Mouse (Mus musculus): ENCODE measurements around the gene Rbfox1.

The Rbfox1 gene

DNA sequence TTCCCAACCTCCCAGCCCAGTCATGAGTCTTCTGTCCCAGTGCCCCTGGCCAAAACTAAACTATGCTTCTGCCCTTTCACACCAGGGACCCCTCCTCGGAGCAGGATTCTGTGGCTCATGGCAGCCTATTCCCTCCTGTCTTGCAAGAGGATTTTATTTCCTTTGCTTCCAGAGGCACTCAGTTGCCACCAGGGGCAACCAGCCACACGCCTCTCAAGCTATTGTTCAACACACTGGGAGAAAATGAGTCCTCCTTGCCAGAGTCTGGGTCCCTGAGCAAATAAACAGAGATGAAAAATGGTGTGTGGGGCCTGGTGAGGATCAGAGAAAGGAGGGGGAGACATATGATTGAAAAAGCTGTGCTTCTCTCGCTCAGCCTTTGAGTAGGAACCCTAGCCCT lies 327.8 kb downstream of the Rbfox1 start:
- in situ Hi-C loops (cut with MboI, MseI), result no loop called here

DNA sequence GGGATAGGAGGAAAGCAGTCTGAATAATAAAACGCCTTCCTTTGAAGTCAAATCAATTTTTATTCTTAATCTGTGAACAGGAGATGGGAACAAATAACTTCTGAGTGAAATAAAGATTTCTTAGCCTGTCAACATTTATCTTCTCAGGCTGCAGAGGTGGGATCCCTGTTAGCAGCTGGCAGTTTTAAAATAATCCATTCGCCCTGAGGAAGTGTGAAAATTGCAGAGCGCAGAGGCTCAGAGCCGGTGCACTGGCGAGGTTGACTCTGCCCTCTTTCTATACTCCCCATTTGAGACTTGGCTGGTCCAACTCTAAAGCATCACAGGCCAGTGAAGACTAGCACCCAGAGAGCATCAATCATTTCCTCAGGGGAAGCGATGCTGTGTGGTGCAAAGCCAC lies 342.3 kb downstream of the Rbfox1 start:
- in situ Hi-C loops (cut with MboI, MseI), result no loop called here

DNA sequence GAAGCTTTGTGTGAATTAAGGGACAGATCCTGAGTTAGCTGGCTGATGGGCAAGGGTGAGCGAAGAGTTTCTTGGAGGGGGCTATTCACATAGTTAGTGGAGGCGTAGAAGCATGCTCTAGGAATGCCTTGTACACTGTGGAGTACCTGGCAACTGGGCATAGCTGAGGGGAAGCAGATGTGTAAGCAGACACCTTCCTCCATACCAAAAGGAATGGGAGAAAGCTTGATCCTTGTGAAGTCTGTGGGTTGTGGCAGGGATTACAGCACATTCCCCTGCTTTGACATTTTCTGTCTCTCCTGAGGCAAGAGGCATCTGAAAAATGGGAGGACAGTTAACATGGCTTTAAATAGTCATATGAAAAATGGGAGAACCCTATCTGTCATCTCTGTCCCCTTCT lies 347.8 kb downstream of the Rbfox1 start:
- in situ Hi-C loops (cut with MboI, MseI), result no loop called here

DNA sequence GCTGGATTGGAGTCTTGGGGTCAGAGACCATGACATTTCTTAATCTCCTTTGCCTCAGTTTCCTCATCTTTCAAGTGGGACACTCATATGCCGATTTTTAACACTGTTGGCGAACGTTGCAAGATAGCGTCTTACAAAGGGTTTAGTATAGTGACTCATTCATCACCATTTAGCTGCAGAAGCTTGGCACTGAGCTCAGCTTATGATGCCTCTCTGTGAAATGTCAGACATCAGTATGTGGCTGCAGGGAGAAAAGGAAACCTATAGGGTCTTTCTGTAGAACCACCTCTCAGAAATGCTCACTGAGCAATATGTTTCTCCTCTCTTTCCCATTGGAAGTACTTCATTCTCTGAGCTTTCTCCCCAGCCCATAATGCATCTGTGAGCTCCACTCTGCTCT lies 356.2 kb downstream of the Rbfox1 start:
- in situ Hi-C loops (cut with MboI, MseI), result no loop called here

GRCm38 (mm10) chr16:6242468-6242867 lies 357.3 kb downstream of the Rbfox1 start:
- in situ Hi-C loops (cut with MboI, MseI), result no loop called here

- in situ Hi-C loops (cut with MboI, MseI), result no loop called here
Observed at GRCm38 (mm10) chr16:6247569-6247968, 362.4 kb downstream of the Rbfox1 start.

- in situ Hi-C loops (cut with MboI, MseI), result no loop called here
Observed at GRCm38 (mm10) chr16:6264557-6264956, 379.4 kb downstream of the Rbfox1 start.

DNA sequence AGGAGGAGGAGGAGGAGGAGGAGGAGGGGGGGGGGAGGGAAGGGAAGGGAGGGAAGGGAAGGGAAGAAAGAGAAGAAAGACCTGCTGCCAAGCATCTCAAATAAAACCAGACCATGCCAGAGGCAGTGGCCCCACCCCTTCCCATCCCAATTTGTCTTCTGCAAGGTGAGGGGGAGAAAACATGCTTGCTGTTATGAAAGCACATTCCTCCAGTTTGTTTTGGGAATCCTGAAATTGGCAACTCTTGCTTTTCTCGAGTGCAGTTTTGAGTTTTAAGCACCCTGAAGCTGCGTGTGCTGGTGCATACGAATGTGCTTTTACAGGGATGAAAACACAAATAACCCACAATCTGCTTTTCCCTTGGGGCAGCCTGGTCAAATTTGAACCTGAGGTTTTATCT lies 380.5 kb downstream of the Rbfox1 start:
- in situ Hi-C loops (cut with MboI, MseI), result no loop called here

DNA sequence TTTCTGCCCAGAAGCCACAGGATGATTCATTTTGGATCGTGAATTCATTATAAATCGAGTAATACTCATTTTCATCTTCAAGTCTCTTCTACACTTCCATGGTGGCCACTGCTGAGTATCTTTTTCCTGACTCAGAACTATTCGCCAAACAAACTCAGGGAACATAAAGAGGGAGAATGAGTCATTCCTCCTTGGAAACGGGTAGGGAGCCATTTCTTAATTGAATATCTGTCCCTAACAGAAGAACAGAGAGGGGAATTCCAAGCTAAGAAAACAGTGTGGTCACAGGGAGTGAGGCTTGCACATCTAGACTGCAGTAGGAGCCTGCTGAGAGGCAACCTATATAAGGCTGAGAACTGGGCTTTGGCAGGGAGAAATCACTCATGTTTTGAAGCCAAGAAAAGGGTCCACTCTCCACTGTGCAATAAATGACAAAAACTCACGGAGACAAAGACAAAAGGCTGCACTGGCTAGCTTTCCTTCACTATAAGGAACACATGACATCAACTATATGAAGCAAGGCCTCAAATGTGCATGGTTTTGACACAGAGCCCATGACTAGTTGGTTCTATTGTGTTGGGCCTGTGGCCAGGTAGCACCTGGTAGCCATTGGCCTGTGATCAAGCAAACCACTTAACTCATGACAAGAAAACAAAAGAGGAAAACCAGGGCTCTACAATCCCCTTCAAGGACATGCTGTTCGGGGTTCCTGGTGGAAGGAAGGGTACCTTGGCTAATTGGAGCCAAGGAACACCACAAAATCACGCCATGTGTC lies 386.6 kb downstream of the Rbfox1 start:
- in situ Hi-C loops (cut with MboI, MseI), result no loop called here

GRCm38 (mm10) chr16:6283496-6283895 lies 398.3 kb downstream of the Rbfox1 start:
- in situ Hi-C loops (cut with MboI, MseI), result no loop called here

DNA sequence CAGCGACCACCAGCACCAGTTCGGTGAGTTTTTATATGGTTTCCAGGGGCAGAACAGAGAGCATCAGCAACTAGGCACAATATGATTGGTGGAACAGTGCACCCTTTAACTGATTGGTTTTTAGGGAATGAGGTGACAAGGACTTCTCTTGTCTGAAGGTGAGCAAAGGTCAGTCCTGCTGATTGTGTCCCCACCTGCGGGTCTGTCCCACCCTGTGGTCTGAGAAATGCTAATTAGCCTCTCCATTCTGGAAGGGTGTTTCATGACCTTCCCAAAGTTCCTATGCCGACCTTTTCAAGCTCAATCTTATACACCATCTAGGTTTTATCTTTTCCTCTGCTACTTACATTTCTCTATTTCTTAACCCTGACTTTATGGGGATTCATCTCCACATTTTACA lies 399.2 kb downstream of the Rbfox1 start:
- in situ Hi-C loops (cut with MboI, MseI), result no loop called here

DNA sequence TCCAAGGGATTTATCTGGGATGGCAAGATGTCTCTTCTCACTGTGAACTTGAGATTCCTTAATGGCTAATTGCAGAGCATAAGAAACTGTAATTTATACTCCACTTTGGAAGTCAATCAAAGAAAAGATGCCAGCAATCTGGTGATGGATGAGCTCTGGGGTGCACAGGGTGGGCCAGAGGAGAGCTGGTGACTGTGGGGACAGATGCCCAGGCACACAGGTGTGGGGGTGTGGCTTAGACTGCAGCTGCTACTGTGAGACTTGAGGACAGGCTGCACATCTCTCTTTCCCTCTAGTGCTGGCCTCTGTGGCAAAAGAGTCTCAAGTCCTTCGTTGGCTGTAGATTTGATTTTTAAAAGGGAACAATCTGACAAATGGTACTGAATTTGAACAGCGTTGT lies 402.5 kb downstream of the Rbfox1 start:
- in situ Hi-C loops (cut with MboI, MseI), result no loop called here

DNA sequence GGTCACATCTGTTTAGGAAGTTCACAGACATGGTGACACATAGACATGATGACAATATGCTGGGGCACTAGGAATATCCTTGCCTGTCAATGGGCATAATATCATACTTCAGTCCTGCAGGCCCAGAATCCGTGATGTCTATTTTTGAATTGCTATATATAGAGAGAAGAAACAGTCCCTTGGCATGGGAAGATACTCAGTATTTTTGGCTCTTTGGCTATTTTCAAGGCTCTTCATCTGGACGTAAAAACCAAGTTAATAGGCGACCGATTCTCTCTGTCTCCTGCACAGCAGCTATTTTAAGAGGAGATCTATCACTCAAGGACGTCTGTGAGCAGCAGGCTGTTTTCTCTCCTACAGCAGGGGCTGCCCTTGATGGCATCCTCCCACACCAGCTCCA lies 415.0 kb downstream of the Rbfox1 start:
- in situ Hi-C loops (cut with MboI, MseI), result no loop called here

DNA sequence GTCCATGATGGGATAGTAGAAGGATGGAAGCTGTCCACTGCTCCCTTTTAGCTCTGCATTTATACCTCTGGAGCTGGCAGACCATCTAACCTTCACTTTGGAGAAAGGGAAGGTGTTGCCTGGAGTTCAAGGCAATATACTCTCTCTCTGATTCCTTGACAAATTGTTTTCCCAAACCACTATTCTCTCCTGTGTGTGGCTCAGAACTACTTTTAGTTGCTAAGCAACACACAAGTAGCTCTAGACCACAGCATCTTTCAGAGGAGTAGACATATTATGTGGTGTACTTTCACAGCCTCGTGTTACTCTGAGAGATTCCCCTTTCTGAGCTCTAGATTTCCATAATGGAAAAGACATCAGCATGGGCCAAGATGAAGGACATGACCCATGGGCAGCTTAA lies 417.9 kb downstream of the Rbfox1 start:
- in situ Hi-C loops (cut with MboI, MseI), result no loop called here

DNA sequence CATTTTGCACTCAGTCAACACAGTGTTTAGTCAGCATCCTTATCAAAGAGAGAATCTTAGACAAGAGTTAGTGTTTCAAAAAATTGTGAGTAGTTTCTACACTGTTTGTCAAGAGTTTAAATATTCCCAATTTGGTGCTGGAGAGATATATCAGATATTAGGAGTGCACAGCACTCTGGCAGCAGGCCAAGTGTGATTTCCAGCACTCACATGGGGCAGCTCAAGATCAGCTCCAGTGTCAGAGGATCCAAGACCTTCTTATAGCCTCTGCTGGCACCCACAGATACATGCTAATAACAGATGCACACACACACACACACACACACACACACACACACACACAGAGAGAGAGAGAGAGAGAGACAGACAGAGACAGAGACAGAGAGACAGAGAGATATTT lies 424.8 kb downstream of the Rbfox1 start:
- in situ Hi-C loops (cut with MboI, MseI), result no loop called here

GRCm38 (mm10) chr16:6310744-6311678 lies 425.9 kb downstream of the Rbfox1 start:
- in situ Hi-C loops (cut with MboI, MseI), result no loop called here

DNA sequence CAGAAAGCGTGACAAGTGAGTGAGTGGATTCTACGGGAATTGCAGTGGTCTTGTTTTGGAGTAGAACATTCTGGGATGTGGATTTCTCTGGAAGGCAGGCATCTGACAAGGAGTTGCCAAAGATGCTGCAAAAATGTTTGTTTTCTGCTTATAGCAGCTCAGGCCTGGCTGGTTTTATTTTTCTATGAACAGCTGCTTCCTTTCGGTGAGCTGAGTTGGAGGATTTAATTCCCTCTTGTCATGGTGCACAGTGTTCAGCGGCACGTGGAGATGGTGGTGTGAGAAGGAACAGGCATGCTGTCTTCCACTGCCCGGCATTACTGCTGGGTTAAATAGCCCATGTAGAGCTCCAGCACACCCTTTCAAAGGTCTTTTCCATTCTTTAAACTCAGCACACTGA lies 428.5 kb downstream of the Rbfox1 start:
- in situ Hi-C loops (cut with MboI, MseI), result no loop called here

- in situ Hi-C loops (cut with MboI, MseI), result no loop called here
Observed at GRCm38 (mm10) chr16:6324832-6325231, 439.7 kb downstream of the Rbfox1 start.

DNA sequence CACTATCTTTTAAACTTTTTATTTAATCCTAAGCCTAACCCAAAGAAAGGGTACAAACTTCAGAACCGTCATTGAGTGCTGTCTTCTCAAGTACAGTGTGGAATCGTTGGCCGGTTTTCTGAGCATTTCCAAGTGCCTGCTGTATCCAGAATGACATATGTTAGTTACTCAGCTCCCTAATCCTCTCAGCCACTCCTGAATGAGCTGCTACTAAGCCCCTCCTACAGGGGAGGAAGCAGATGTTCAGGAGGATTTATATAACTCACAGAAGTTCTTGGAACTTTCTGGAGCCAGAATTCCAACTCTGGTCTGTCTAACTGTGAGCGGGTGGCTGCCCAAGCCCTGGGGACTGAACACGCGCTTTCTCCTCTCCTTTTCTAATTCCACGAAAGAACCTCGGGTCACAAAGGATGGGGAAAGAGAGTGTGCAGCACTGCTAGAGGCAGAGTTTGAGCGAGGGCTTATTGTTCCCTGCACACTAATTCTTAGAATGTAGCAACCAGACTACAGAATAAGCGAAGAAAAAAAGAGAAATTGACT lies 446.3 kb downstream of the Rbfox1 start:
- in situ Hi-C loops (cut with MboI, MseI), result no loop called here

DNA sequence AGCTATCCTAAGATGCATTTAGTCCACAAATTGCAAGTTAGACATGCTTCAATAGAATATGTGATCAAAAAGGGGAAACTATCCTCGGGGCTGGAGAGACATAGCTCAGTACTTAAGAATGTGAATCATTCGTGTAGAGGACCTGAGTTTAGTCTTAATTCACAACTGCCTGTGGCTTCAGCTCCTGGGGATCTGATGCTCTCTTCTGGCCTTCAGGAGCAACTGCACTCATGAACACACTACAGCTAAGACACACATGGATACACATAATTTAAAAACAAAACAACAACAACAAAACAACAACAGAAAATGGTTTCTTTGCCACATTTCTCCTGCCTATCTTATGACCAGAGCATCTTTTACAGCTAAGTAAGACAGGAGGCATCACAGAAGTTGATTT lies 448.1 kb downstream of the Rbfox1 start:
- in situ Hi-C loops (cut with MboI, MseI), result no loop called here

DNA sequence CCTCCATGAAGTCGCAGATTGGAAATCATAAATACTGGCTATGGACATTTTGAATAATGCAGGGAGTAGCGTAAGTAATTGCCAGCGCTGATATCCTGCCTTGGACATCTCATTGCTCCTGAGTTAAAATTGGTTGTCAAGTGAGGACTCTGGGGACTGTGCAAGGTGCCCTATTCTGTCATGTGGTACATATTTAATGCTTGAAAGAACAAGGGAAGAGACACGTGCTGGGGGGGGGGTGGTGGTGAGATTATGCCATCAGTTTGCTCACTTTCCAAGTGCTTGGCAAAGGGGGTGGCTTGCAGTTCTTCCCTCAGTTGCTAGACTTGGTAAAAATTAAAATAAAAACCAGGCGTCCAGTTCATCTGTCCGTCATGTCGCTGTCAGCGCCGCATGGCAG lies 462.9 kb downstream of the Rbfox1 start:
- in situ Hi-C loops (cut with MboI, MseI), result no loop called here

GRCm38 (mm10) chr16:6348581-6349241 lies 463.6 kb downstream of the Rbfox1 start:
- in situ Hi-C loops (cut with MboI, MseI), result no loop called here
